Mouse (Mus musculus) CH12.LX (cell line): ENCODE measurements around the gene Fancd2. TPM values are rescaled to one million over a fixed set of nuclear protein-coding genes. Genes with fewer than 3 reads are reported as not detected.

Source experiments
- DNase-seq: peaks from one replicate; pipeline ENCODE4 v3.0.0-alpha.2; 2013; ENCODE audit errors: extremely low read depth
- H3K27ac ChIP-seq: 2 replicates; pipeline ENCODE4 v1.5.1; 2012; ENCODE audit warnings: low read depth, mild to moderate bottlenecking, control low read depth, moderate library complexity; ENCODE audit not compliant: insufficient read depth
- H3K27me3 ChIP-seq: replicated peaks from 2 replicates; pipeline ENCODE3; 2012; ENCODE audit warnings: inconsistent platforms
- H3K36me3 ChIP-seq, 2 experiments: replicated peaks in 1 of 2; 2 replicates each; pipeline versions ENCODE3 to v1.6.1; 2012; ENCODE audit warnings: inconsistent platforms in 1 of 2, low read length in 1 of 2, mild to moderate bottlenecking in 1 of 2, mixed read lengths in 1 of 2, moderate library complexity in 1 of 2; ENCODE audit not compliant: control insufficient read depth in 1 of 2, insufficient read depth in 1 of 2
- H3K4me1 ChIP-seq, 2 experiments: 2 replicates each; pipeline ENCODE4 v1.6.1; 2012; ENCODE audit warnings: inconsistent platforms in 1 of 2, moderate library complexity in 1 of 2; ENCODE audit not compliant: insufficient read depth in 2 of 2, control insufficient read depth in 1 of 2
- H3K4me2 ChIP-seq: 2 replicates; pipeline ENCODE4 v1.6.1; 2012; ENCODE audit warnings: low read depth, mild to moderate bottlenecking, control low read depth; ENCODE audit not compliant: poor library complexity, insufficient read depth, severe bottlenecking
- H3K4me3 ChIP-seq, 3 experiments: fragments of 150-350 bp in 1 of 3; sonication (generic) in 1 of 3; replicated peaks in 1 of 3; 2 replicates each; pipeline versions ENCODE3 to v1.5.1; 2011 to 2012; ENCODE audit warnings: low read depth in 2 of 3, low read length in 2 of 3, mild to moderate bottlenecking in 2 of 3, moderate library complexity in 2 of 3, control low read depth in 1 of 3, improper control_type of control experiment in 1 of 3, inconsistent platforms in 1 of 3, mixed read lengths in 1 of 3; ENCODE audit not compliant: poor library complexity in 1 of 3
- H3K79me2 ChIP-seq: replicated peaks from 2 replicates; pipeline ENCODE4 v1.6.1; 2012; ENCODE audit warnings: mild to moderate bottlenecking, moderate library complexity; ENCODE audit not compliant: control insufficient read depth, poor library complexity, insufficient read depth, severe bottlenecking; ENCODE audit errors: extremely low read depth
- H3K9ac ChIP-seq: 2 replicates; pipeline ENCODE4 v1.6.1; 2012; ENCODE audit warnings: low read depth, mild to moderate bottlenecking, control low read depth, moderate library complexity; ENCODE audit not compliant: insufficient read depth
- H3K9me3 ChIP-seq: replicated peaks from 2 replicates; pipeline ENCODE3; 2012; ENCODE audit warnings: low read length, inconsistent platforms, mixed read lengths
- BHLHE40 ChIP-seq: IDR thresholded peaks from 2 replicates; pipeline ENCODE4 v1.6.1; 2011; ENCODE audit warnings: mild to moderate bottlenecking, low read depth, low read length, improper control_type of control experiment
- CHD1 ChIP-seq: IDR thresholded peaks from 2 replicates; pipeline ENCODE4 v1.6.1; 2012; ENCODE audit warnings: low read depth, low read length, improper control_type of control experiment, inconsistent platforms
- CTCF ChIP-seq, 2 experiments: IDR thresholded peaks in 1 of 2; conservative IDR thresholded peaks in 1 of 2; 2 replicates each; pipeline ENCODE4 v1.5.1; 2011 to 2012; ENCODE audit warnings: low read depth in 2 of 2, low read length in 2 of 2, improper control_type of control experiment in 1 of 2, inconsistent platforms in 1 of 2, mild to moderate bottlenecking in 1 of 2, moderate library complexity in 1 of 2
- ELF1 ChIP-seq: IDR thresholded peaks from 2 replicates; pipeline ENCODE4 v1.6.1; 2014; ENCODE audit warnings: low read depth, mild to moderate bottlenecking, inconsistent platforms, low read length, improper control_type of control experiment
- ETS1 ChIP-seq: conservative IDR thresholded peaks from 2 replicates; pipeline ENCODE4 v1.6.1; 2012; ENCODE audit warnings: low read depth, mild to moderate bottlenecking, inconsistent platforms, low read length, improper control_type of control experiment, moderate library complexity
- HCFC1 ChIP-seq: IDR thresholded peaks from 2 replicates; pipeline ENCODE4 v1.6.1; 2012; ENCODE audit warnings: low read depth, mild to moderate bottlenecking, inconsistent platforms, low read length, improper control_type of control experiment
- JUND ChIP-seq: conservative IDR thresholded peaks from 2 replicates; pipeline ENCODE4 v1.6.1; 2011; ENCODE audit warnings: low read depth, low read length, improper control_type of control experiment
- MAFK ChIP-seq: IDR thresholded peaks from 2 replicates; pipeline ENCODE4 v1.6.1; 2011; ENCODE audit warnings: low read length, improper control_type of control experiment; ENCODE audit not compliant: insufficient replicate concordance
- MAX ChIP-seq: IDR thresholded peaks from 2 replicates; pipeline ENCODE4 v1.6.1; 2011; ENCODE audit warnings: low read length, improper control_type of control experiment
- MXI1 ChIP-seq: IDR thresholded peaks from 2 replicates; pipeline ENCODE4 v1.6.1; 2011; ENCODE audit warnings: mild to moderate bottlenecking, low read depth, low read length, improper control_type of control experiment
- MYC ChIP-seq: IDR thresholded peaks from 2 replicates; pipeline ENCODE4 v1.6.1; 2011; ENCODE audit warnings: low read depth, mild to moderate bottlenecking, improper control_type of control experiment, low read length
- NELFE ChIP-seq: IDR thresholded peaks from 2 replicates; pipeline ENCODE4 v1.6.1; 2011; ENCODE audit warnings: low read depth, low read length, improper control_type of control experiment
- PAX5 ChIP-seq: IDR thresholded peaks from 2 replicates; pipeline ENCODE4 v1.6.1; 2012; ENCODE audit warnings: low read length, inconsistent platforms, mixed read lengths
- POLR2A ChIP-seq: IDR thresholded peaks from 2 replicates; pipeline ENCODE4 v1.6.1; 2011; ENCODE audit warnings: low read depth, mild to moderate bottlenecking, improper control_type of control experiment, low read length
- RCOR1 ChIP-seq: conservative IDR thresholded peaks from 2 replicates; pipeline ENCODE4 v1.6.1; 2012; ENCODE audit warnings: low read depth, mild to moderate bottlenecking, inconsistent platforms, low read length, improper control_type of control experiment
- SMC3 ChIP-seq: IDR thresholded peaks from 2 replicates; pipeline ENCODE4 v1.6.1; 2011; ENCODE audit warnings: low read depth, low read length, improper control_type of control experiment
- TCF12 ChIP-seq: IDR thresholded peaks from 2 replicates; pipeline ENCODE4 v1.6.1; 2014; ENCODE audit warnings: low read depth, mild to moderate bottlenecking, inconsistent platforms, low read length, improper control_type of control experiment
- ZC3H11A ChIP-seq: IDR thresholded peaks from 2 replicates; pipeline ENCODE4 v1.6.1; 2012; ENCODE audit warnings: low read depth, mild to moderate bottlenecking, inconsistent platforms, low read length, improper control_type of control experiment
- ZMIZ1 ChIP-seq: IDR thresholded peaks from 2 replicates; pipeline ENCODE4 v1.6.1; 2012; ENCODE audit warnings: low read depth, mild to moderate bottlenecking, inconsistent platforms, low read length, improper control_type of control experiment
- ZNF384 ChIP-seq: IDR thresholded peaks from 2 replicates; pipeline ENCODE4 v1.6.1; 2012; ENCODE audit warnings: low read depth, low read length, improper control_type of control experiment, inconsistent platforms
- dilution Hi-C: fragments of 300-500 bp; cut with MboI; formaldehyde crosslinking; loops from 2 replicates; pipeline ENCODE4 v1.14.3; 2020; ENCODE audit warnings: low sequenced_read_pairs; ENCODE audit not compliant: extremely low pct_unique_long_range_greater_than_20kb, extremely low pct_ligation_motif_present
- in situ Hi-C: fragments of 300-500 bp; cut with MboI; formaldehyde crosslinking; loops from 3 replicates; pipeline ENCODE4 v1.14.3; 2019; ENCODE audit warnings: low sequenced_read_pairs, low pct_ligation_motif_present, low pct_unique_long_range_greater_than_20kb, mixed read lengths
- polyA plus RNA-seq: library from polyadenylated mRNA; unstranded; fragments of >175 nt; gene quantifications from 2 replicates; pipeline ENCODE4 v1.2.1, GENCODE M21; 2012; ENCODE audit warnings: low read depth; ENCODE audit not compliant: insufficient read length
- total RNA-seq, 2 experiments: library from RNA; depleted of rRNA; stranded (reverse); fragments of 300-350 nt in 1 of 2; fragments of >200 nt in 1 of 2; gene quantifications; 2 replicates each; pipeline ENCODE4 v1.2.3; 2012 to 2014

Fancd2 gene
- total and polyA plus RNA-seq, 3 experiments = 25.5 to 32.7 (median 30.2) TPM

DNA sequence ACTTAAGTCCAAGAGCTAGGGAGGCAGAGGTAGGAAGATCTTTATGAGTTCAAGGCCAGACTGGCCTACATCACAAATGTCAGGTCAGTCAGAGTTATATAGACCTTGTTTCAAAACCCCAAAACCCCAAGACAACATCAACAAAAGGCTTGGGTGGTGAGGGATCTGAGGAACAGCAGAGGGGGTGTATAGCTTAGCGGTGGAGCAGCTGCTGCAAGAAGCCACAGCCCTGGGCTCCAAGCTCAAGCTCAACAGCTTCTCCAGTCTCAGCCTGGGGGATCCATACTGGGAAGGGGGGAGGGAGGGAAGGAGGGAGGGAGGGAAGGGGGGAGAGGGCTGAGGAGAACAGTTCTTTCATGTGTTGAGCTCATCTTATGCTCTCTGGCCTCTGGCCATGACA, 25.8 kb upstream of the Fancd2 start:
- Histone ChIP-seq H3K79me2 (no peaks in the 10 kb centered on the region), H3K9ac (no peak overlapping the region), H3K4me1 (no peaks in the 10 kb centered on the region; a peak in 1 of 4 replicates), H3K4me2 (no peak overlapping the region), H3K36me3 (no peaks in the 10 kb centered on the region), H3K27ac (no peak overlapping the region), H3K4me3 (no peak overlapping the region), H3K27me3 (no peaks in the 10 kb centered on the region), H3K9me3 (no peaks in the 10 kb centered on the region)
- dilution Hi-C loops = no loop called here
- TF ChIP-seq TCF12 (no peak), POLR2A (no peak), CTCF (conservative IDR thresholded peaks at IDR 0.05 in 1 of 2, IDR thresholded peaks at IDR 0.05 in 1 of 2; ENCODE audit: low read depth in 2 of 2, low read length in 2 of 2) (no peak), HCFC1 (no peak), RCOR1 (no peak), MAFK (no peak), ELF1 (no peak), JUND (no peak)
- DNase-seq = no peak
- in situ Hi-C loops = no loop called here

DNA sequence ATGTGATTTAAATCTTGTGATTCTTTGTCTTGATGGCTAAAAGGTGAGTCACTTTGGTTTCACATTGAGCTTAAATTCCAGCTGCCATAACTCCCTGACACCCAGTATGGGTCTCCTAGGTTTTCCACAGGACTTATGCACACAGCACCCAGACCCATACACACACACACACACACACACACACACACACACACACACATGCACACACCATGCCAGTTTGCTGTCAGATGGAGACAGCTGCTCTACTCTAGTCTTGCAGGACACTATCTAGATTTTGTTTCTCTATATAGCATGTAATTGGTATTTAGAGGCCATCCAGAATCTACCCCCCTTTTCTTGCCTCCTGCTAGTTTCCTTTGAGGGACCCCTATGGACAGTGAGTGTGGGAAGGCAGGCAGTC, 24.4 kb upstream of the Fancd2 start:
- Histone ChIP-seq H3K4me1 (no peaks in the 10 kb centered on the region; a peak in 1 of 4 replicates), H3K27ac (no peak overlapping the region), H3K79me2 (no peaks in the 10 kb centered on the region), H3K27me3 (no peaks in the 10 kb centered on the region), H3K9ac (no peak overlapping the region), H3K4me3 (no peak overlapping the region), H3K4me2 (no peak overlapping the region), H3K9me3 (no peaks in the 10 kb centered on the region), H3K36me3 (peaks cover 0 to 11% of the 10 kb centered on the region in 2 experiments)
- DNase-seq = no peak
- in situ Hi-C loops = no loop called here
- dilution Hi-C loops = no loop called here
- TF ChIP-seq ZNF384 = no peak
- TF ChIP-seq MAX = no peak
- TF ChIP-seq ZC3H11A = no peak
- TF ChIP-seq NELFE = no peak
- no peak for TF ChIP-seq CHD1

DNA sequence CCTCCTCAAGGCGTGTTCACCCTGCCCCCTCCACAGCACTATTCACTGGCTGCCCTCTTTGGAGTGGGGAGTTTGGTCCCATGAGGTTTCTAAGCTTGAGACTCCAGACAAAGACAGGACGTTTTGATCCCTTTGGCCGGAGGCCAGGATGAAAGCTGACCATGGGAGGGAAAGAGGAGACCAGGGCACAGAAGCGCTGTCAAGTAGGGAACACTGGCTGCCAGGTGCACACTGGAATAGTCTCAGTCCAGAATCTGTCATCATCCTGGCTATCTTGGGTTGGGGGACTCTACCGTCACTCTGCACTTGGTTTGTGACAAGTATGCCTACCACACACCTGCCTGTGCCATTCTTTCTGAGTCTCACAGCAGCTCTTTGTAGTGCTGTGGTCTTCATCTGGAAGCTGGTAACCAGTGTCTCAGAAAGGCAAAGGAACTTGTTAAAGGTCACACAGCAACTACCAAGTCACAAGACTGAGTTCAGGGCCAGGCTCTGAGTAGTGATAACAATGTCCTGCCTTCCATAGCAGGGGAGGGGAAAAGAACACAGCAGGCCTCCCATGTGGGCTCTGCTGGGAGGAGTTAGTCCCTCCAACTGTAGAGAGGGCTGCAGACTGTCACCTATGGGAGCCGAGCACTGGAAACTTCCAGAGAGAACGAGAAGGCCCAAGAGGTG, 23.1 kb upstream of the Fancd2 start:
- Histone ChIP-seq H3K9ac (no peak overlapping the region), H3K4me2 (no peak overlapping the region), H3K9me3 (no peaks in the 10 kb centered on the region), H3K36me3 (peaks cover 0 to 22% of the 10 kb centered on the region in 2 experiments), H3K4me3 (no peak overlapping the region), H3K4me1 (no peaks in the 10 kb centered on the region; a peak in 1 of 4 replicates), H3K27me3 (no peaks in the 10 kb centered on the region), H3K27ac (no peak overlapping the region), H3K79me2 (no peaks in the 10 kb centered on the region)
- in situ Hi-C loops = no loop called here
- dilution Hi-C loops = no loop called here
- TF ChIP-seq MYC = no peak
- TF ChIP-seq BHLHE40 = no peak
- TF ChIP-seq RCOR1 = no peak
- no peak for TF ChIP-seq CHD1
- TF ChIP-seq HCFC1 = no peak
- no peak for TF ChIP-seq ETS1
- no peak for TF ChIP-seq MXI1
- TF ChIP-seq SMC3 = no peak
- no peak for TF ChIP-seq ZNF384
- TF ChIP-seq PAX5 = no peak
- no peak for TF ChIP-seq ZMIZ1
- no peak for DNase-seq
